Mouse (Mus musculus) neural tube, embryonic 14.5 days (tissue): ENCODE results near the gene Rb1. TPM values are rescaled to one million over a fixed set of nuclear protein-coding genes. Genes with fewer than 3 reads are reported as not detected.

Experiments used
- ATAC-seq: fragments of 200-750 bp; cut with Nextera tagmentation; 2 replicates; pipeline ENCODE4 v1.8.0; 2017; ENCODE audit warnings: low read depth, mild to moderate bottlenecking, moderate TSS enrichment, moderate library complexity
- H3K27ac ChIP-seq: fragments of 300-500 bp; sonication (generic); 2 replicates; pipeline ENCODE4 v1.5.1; 2014; ENCODE audit warnings: low read depth, mild to moderate bottlenecking, control low read depth, low read length, moderate library complexity, mixed read lengths
- H3K27me3 ChIP-seq: fragments of 300-500 bp; sonication (generic); 2 replicates; pipeline ENCODE4 v1.6.1; 2014; ENCODE audit warnings: low read length; ENCODE audit not compliant: control insufficient read depth, insufficient read depth
- H3K36me3 ChIP-seq: fragments of 300-500 bp; sonication (generic); 2 replicates; pipeline ENCODE4 v1.6.1; 2014; ENCODE audit warnings: low read length, mixed read lengths; ENCODE audit not compliant: control insufficient read depth, insufficient read depth
- H3K4me1 ChIP-seq: fragments of 300-500 bp; sonication (generic); 2 replicates; pipeline ENCODE4 v1.6.1; 2014; ENCODE audit warnings: low read length; ENCODE audit not compliant: control insufficient read depth, insufficient read depth
- H3K4me2 ChIP-seq: fragments of 300-500 bp; sonication (generic); 2 replicates; pipeline ENCODE4 v1.6.1; 2014; ENCODE audit warnings: mild to moderate bottlenecking, low read depth, low read length, control low read depth
- H3K4me3 ChIP-seq: fragments of 300-500 bp; sonication (generic); 2 replicates; pipeline ENCODE4 v1.5.1; 2014; ENCODE audit warnings: low read depth, low read length, control low read depth, mixed read lengths
- H3K9ac ChIP-seq: fragments of 300-500 bp; sonication (generic); replicated peaks from 2 replicates; pipeline ENCODE4 v1.6.1; 2014; ENCODE audit warnings: low read depth, mild to moderate bottlenecking, control low read depth, low read length, mixed read lengths
- H3K9me3 ChIP-seq: fragments of 300-500 bp; sonication (generic); 2 replicates; pipeline ENCODE4 v1.6.1; 2016; ENCODE audit warnings: low read length; ENCODE audit not compliant: control insufficient read depth
- WGBS: fragments of 180-500 bp; shearing (Covaris S2); extraction: QIAGEN DNeasy Blood & Tissue Kit; methylation state at CpG from one replicate; pipeline ENCODE4 v1.1.7; 2014; 5-methylcytosine and 5-hydroxymethylcytosine counted together
- polyA plus RNA-seq: library from polyadenylated mRNA; unstranded; fragments of >200 nt; fragmentation: Nextera tagmentation; extraction: Ambion mirVana; gene quantifications from 2 replicates; pipeline ENCODE4 v1.2.1, GENCODE M21; 2014

Gene Rb1
- polyA plus RNA-seq, 1 experiment from 2014 or later, result 33.8 TPM

DNA sequence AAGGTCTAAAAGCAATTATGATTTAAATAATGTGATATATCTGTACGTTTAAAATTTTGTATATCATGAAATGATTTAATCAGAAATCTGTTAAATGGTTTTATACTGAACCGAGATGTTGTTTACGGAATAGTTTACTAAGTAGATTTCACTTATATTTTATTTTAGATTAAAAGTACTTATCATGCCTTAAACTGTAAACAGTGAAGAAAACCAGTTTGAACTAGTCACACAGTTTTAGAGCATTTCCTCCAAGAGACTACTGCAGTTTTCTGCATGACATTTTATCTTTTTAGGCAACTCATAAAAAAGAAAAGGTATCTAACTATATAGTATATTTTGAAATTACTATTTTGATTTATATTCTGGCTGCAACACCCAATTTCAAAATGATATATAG lies 85.8 kb downstream of the Rb1 start:
- Histone ChIP-seq H3K27ac (no peak overlapping the region), H3K9ac (no peak overlapping the region), H3K4me1 (peaks cover 5% of the 10 kb centered on the region; the same call in 1 of the 2 replicates), H3K4me2 (no peak overlapping the region; the same call in 1 of the 2 replicates), H3K4me3 (no peak overlapping the region; the same call in 1 of the 2 replicates), H3K27me3 (no peaks in the 10 kb centered on the region), H3K36me3 (no peaks in the 10 kb centered on the region), H3K9me3 (no peaks in the 10 kb centered on the region)
- no peak for ATAC-seq
- WGBS, result 44% methylated on average over 3 of the region's 3 CpGs

DNA sequence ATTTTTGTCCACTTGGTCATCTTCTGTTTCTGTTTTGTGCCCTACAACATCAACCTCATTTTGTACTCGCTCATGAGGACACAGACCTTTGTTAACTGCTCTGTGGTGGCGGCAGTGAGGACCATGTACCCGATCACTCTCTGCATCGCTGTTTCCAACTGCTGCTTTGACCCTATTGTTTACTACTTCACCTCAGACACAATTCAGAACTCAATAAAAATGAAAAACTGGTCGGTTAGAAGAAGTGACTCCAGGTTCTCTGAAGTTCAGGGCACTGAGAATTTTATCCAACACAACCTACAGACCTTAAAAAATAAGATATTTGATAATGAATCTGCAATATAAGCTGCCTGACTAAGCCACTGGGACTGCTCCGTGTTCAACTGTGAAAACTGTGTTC lies 86.3 kb downstream of the Rb1 start:
- peak overlapping the region; percentile 69 for H3K27ac ChIP-seq
- no peak for ATAC-seq
- peaks cover 5% of the 10 kb centered on the region; the same call in 1 of the 2 replicates for H3K4me1 ChIP-seq
- no peaks in the 10 kb centered on the region for H3K36me3 ChIP-seq
- WGBS, result 0% methylated on average over 6 of the region's 6 CpGs
- peak overlapping the region; percentile 54 for H3K4me2 ChIP-seq
- no peaks in the 10 kb centered on the region for H3K27me3 ChIP-seq
- peak overlapping the region; percentile 37 for H3K4me3 ChIP-seq
- H3K9me3 ChIP-seq, result no peaks in the 10 kb centered on the region
- H3K9ac ChIP-seq, result peak overlapping the region; percentile 39; the same call in 1 of the 2 replicates

DNA sequence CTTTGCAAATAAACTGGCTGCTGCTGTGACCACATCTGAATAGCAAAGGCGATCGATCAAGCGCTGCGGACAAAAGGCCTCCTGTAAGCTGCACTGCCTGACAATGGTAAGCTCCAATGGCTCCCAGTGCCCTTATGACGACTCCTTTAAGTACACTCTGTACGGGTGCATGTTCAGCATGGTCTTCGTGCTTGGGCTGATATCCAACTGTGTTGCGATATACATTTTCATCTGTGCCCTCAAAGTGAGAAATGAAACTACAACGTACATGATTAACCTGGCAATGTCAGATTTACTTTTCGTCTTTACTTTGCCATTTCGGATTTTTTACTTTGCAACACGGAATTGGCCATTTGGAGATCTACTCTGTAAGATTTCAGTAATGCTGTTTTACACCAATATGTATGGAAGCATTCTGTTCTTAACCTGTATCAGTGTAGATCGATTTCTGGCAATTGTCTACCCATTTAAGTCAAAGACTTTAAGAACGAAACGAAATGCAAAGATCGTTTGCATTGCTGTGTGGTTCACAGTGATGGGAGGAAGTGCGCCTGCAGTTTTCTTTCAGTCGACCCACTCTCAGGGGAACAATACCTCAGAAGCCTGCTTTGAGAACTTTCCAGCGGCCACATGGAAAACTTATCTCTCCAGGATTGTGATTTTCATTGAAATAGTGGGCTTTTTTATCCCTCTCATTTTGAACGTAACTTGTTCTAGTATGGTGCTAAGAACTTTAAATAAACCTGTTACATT lies 86.9 kb downstream of the Rb1 start:
- peak overlapping the region; percentile 54 for H3K4me2 ChIP-seq
- H3K27ac ChIP-seq, result peak overlapping the region; percentile 71; the same call in 1 of the 2 replicates
- peak overlapping the region; percentile 39 for H3K9ac ChIP-seq
- H3K4me1 ChIP-seq, result peaks cover 5% of the 10 kb centered on the region; the same call in 1 of the 2 replicates
- peak; percentile 91 for ATAC-seq
- H3K36me3 ChIP-seq, result no peaks in the 10 kb centered on the region
- H3K4me3 ChIP-seq, result peak overlapping the region; percentile 37
- under 1% methylated on average over 20 of the region's 20 CpGs for WGBS
- H3K9me3 ChIP-seq, result no peaks in the 10 kb centered on the region
- no peaks in the 10 kb centered on the region for H3K27me3 ChIP-seq

GRCm38 (mm10) chr14:73237848-73238321 lies 87.7 kb downstream of the Rb1 start, which contains the start of gene Lpar6:
TSS of gene Lpar6 (plus strand) at chr14:73237895.
- H3K9me3 ChIP-seq, result no peaks in the 10 kb centered on the region
- ATAC-seq, result peak; percentile 79
- H3K27me3 ChIP-seq, result no peaks in the 10 kb centered on the region
- WGBS, result under 1% methylated on average over 19 of the region's 19 CpGs
- peak within 1 kb of the TSS; percentile 39 for H3K9ac ChIP-seq
- peaks cover 5% of the 10 kb centered on the region; the same call in 1 of the 2 replicates for H3K4me1 ChIP-seq
- peak within 1 kb of the TSS; percentile 71 for H3K27ac ChIP-seq
- H3K4me3 ChIP-seq, result peak within 1 kb of the TSS; percentile 37
- H3K4me2 ChIP-seq, result peak within 1 kb of the TSS; percentile 54
- no peaks in the 10 kb centered on the region for H3K36me3 ChIP-seq

- peak; percentile 42; the same call in 1 of the 2 replicates for ATAC-seq
- 5% methylated on average over 2 of the region's 2 CpGs for WGBS
- H3K27ac ChIP-seq, result peak overlapping the region; percentile 18; the same call in 1 of the 2 replicates
Observed at GRCm38 (mm10) chr14:73234468-73235031, 91.1 kb downstream of the Rb1 start.

GRCm38 (mm10) chr14:73231286-73231982 lies 94.2 kb downstream of the Rb1 start:
- ATAC-seq, result no peak
- 0 out of 2 replicates have a peak, but pooled peaks cover 7% of the 10 kb centered on the region for H3K4me1 ChIP-seq
- H3K9ac ChIP-seq, result no peak overlapping the region
- H3K27me3 ChIP-seq, result no peaks in the 10 kb centered on the region
- H3K4me2 ChIP-seq, result no peak overlapping the region
- H3K27ac ChIP-seq, result no peak overlapping the region
- no peaks in the 10 kb centered on the region for H3K9me3 ChIP-seq
- H3K36me3 ChIP-seq, result no peaks in the 10 kb centered on the region
- whole genome bisulfite sequencing, result 19% methylated on average over 5 of the region's 5 CpGs
- no peak overlapping the region for H3K4me3 ChIP-seq

More at GRCm38 (mm10) chr14:73234468-73235031, 91.1 kb downstream of the Rb1 start:
- no peaks in the 10 kb centered on the region for H3K36me3 ChIP-seq
- no peaks in the 10 kb centered on the region for H3K9me3 ChIP-seq
- H3K9ac ChIP-seq, result no peak overlapping the region
- peaks cover 8% of the 10 kb centered on the region; the same call in 1 of the 2 replicates for H3K4me1 ChIP-seq
- no peaks in the 10 kb centered on the region for H3K27me3 ChIP-seq
- no peak overlapping the region for H3K4me2 ChIP-seq
- no peak overlapping the region for H3K4me3 ChIP-seq

DNA sequence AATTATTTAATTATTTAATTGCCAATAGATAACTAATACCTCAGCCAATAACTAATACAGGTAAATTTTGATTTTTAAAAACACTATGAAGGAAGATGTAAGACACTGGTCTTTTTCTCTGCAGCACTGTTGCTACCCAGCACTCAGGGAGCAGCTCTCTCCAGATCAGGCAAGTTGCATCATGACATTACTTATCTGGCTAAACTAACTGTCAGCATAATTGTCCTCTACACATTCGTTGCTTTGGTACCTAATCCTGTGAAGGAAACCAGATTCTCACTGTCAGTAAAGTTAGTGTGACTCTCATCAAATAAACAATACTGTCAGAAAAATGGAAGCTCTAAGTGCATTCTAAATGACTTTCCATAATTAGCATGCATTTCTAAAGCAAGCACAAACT lies 98.8 kb downstream of the Rb1 start:
- no peaks in the 10 kb centered on the region for H3K9me3 ChIP-seq
- H3K4me1 ChIP-seq, result 0 out of 2 replicates have a peak, but pooled peaks cover 7% of the 10 kb centered on the region
- H3K27me3 ChIP-seq, result no peaks in the 10 kb centered on the region
- no peak for ATAC-seq
- no peaks in the 10 kb centered on the region for H3K36me3 ChIP-seq
- no peak overlapping the region for H3K27ac ChIP-seq
- no peak overlapping the region for H3K4me3 ChIP-seq
- no peak overlapping the region for H3K9ac ChIP-seq
- no peak overlapping the region for H3K4me2 ChIP-seq
- 33% methylated on average over 1 of the region's 1 CpGs for WGBS

- Histone ChIP-seq H3K4me2 (no peak overlapping the region), H3K27ac (no peak overlapping the region), H3K27me3 (no peaks in the 10 kb centered on the region), H3K9me3 (no peaks in the 10 kb centered on the region), H3K4me3 (no peak overlapping the region), H3K9ac (no peak overlapping the region), H3K36me3 (no peaks in the 10 kb centered on the region), H3K4me1 (0 out of 2 replicates have a peak, but pooled peaks cover 4% of the 10 kb centered on the region)
- WGBS, result 64% methylated on average over 3 of the region's 3 CpGs
- no peak for ATAC-seq
Observed at GRCm38 (mm10) chr14:73226346-73226745, 99.3 kb downstream of the Rb1 start.
